Mouse (Mus musculus) MEL (cell line): Measurements from ENCODE around the gene Axin2. TPM values are rescaled to one million over a fixed set of nuclear protein-coding genes. Genes with fewer than 3 reads are reported as not detected.

Experiments
- DNase-seq: peaks from one replicate; pipeline ENCODE4 v3.0.0; 2011; ENCODE audit warnings: low read depth, low spot score
- H3K27ac ChIP-seq: 2 replicates; pipeline ENCODE4 v1.5.1; 2012; ENCODE audit warnings: low read depth, mild to moderate bottlenecking, control low read depth, low read length, moderate library complexity; ENCODE audit not compliant: control insufficient read depth
- H3K27me3 ChIP-seq, 2 experiments: fragments of 150-350 bp in 1 of 2; sonication (generic) in 1 of 2; 2 replicates each; pipeline ENCODE4 v1.6.1; 2012; ENCODE audit warnings: low read length in 2 of 2, mild to moderate bottlenecking in 2 of 2, improper control_type of control experiment in 1 of 2, moderate library complexity in 1 of 2; ENCODE audit not compliant: insufficient read depth in 2 of 2, control insufficient read depth in 1 of 2
- H3K36me3 ChIP-seq, 2 experiments: 2 replicates each; pipeline ENCODE4 v1.6.1; 2012 to 2014; ENCODE audit warnings: low read length in 2 of 2, improper control_type of control experiment in 1 of 2, inconsistent platforms in 1 of 2, mild to moderate bottlenecking in 1 of 2; ENCODE audit not compliant: insufficient read depth in 2 of 2, control insufficient read depth in 1 of 2
- H3K4me1 ChIP-seq, 2 experiments: fragments of 150-350 bp in 1 of 2; sonication (generic) in 1 of 2; 2 replicates each; pipeline ENCODE4 v1.6.1; 2012; ENCODE audit warnings: low read length in 2 of 2, improper control_type of control experiment in 1 of 2, mild to moderate bottlenecking in 1 of 2; ENCODE audit not compliant: insufficient read depth in 2 of 2, control insufficient read depth in 1 of 2
- H3K4me3 ChIP-seq, 2 experiments: fragments of 150-350 bp in 1 of 2; sonication (generic) in 1 of 2; 2 replicates each; pipeline ENCODE4 v1.5.1; 2012; ENCODE audit warnings: low read depth in 2 of 2, low read length in 2 of 2, mild to moderate bottlenecking in 2 of 2, moderate library complexity in 2 of 2, control low read depth in 1 of 2, improper control_type of control experiment in 1 of 2; ENCODE audit not compliant: control insufficient read depth in 1 of 2, insufficient read depth in 1 of 2
- H3K79me2 ChIP-seq: 2 replicates; pipeline ENCODE4 v1.6.1; 2012; ENCODE audit warnings: mild to moderate bottlenecking, low read length, moderate library complexity; ENCODE audit not compliant: control insufficient read depth, poor library complexity, insufficient read depth
- H3K9ac ChIP-seq: 2 replicates; pipeline ENCODE4 v1.6.1; 2012; ENCODE audit warnings: low read depth, mild to moderate bottlenecking, control low read depth, low read length, moderate library complexity; ENCODE audit not compliant: control insufficient read depth, poor library complexity, severe bottlenecking
- H3K9me3 ChIP-seq: fragments of 150-350 bp; sonication (generic); replicated peaks from 2 replicates; pipeline ENCODE4 v1.6.1; 2012; ENCODE audit warnings: mild to moderate bottlenecking, low read length, improper control_type of control experiment, moderate library complexity; ENCODE audit not compliant: insufficient read depth
- CHD1 ChIP-seq: IDR thresholded peaks from 2 replicates; pipeline ENCODE4 v1.6.1; 2012; ENCODE audit warnings: low read depth, mild to moderate bottlenecking, inconsistent platforms, low read length, improper control_type of control experiment
- E2F4 ChIP-seq: IDR thresholded peaks from 2 replicates; pipeline ENCODE4 v1.6.1; 2011; ENCODE audit warnings: low read depth, low read length, improper control_type of control experiment, borderline replicate concordance
- ELF1 ChIP-seq: IDR thresholded peaks from 2 replicates; pipeline ENCODE4 v1.6.1; 2014; ENCODE audit warnings: low read depth, mild to moderate bottlenecking, inconsistent platforms, low read length, improper control_type of control experiment, moderate library complexity
- EP300 ChIP-seq, 2 experiments: IDR thresholded peaks; 2 replicates each; pipeline ENCODE4 v1.6.1; 2011; ENCODE audit warnings: improper control_type of control experiment in 2 of 2, low read length in 2 of 2, low read depth in 1 of 2, mild to moderate bottlenecking in 1 of 2
- HCFC1 ChIP-seq: IDR thresholded peaks from 2 replicates; pipeline ENCODE4 v1.6.1; 2012; ENCODE audit warnings: low read depth, mild to moderate bottlenecking, inconsistent platforms, low read length, improper control_type of control experiment, moderate library complexity
- MAFK ChIP-seq: IDR thresholded peaks from 2 replicates; pipeline ENCODE4 v1.6.1; 2011; ENCODE audit warnings: low read depth, mild to moderate bottlenecking, low read length, improper control_type of control experiment, borderline replicate concordance
- MEF2A ChIP-seq: IDR thresholded peaks from 2 replicates; pipeline ENCODE4 v1.6.1; 2014; ENCODE audit warnings: low read depth, mild to moderate bottlenecking, inconsistent platforms, low read length, improper control_type of control experiment; ENCODE audit not compliant: poor library complexity, insufficient replicate concordance, severe bottlenecking; ENCODE audit errors: extremely low read depth
- MXI1 ChIP-seq: IDR thresholded peaks from 2 replicates; pipeline ENCODE4 v1.6.1; 2011; ENCODE audit warnings: mild to moderate bottlenecking, low read depth, low read length, improper control_type of control experiment
- MYB ChIP-seq: IDR thresholded peaks from 2 replicates; pipeline ENCODE4 v1.6.1; 2011; ENCODE audit warnings: mild to moderate bottlenecking, low read depth, low read length, improper control_type of control experiment
- MYC ChIP-seq: IDR thresholded peaks from 2 replicates; pipeline ENCODE4 v1.6.1; 2011; ENCODE audit warnings: low read depth, mild to moderate bottlenecking, low read length, improper control_type of control experiment, moderate library complexity
- NRF1 ChIP-seq: IDR thresholded peaks from 2 replicates; pipeline ENCODE4 v1.6.1; 2014; ENCODE audit warnings: low read depth, mild to moderate bottlenecking, inconsistent platforms, low read length, improper control_type of control experiment, moderate library complexity; ENCODE audit not compliant: poor library complexity, insufficient read depth, severe bottlenecking
- POLR2A ChIP-seq, 2 experiments: IDR thresholded peaks; 2 replicates each; pipeline ENCODE4 v1.6.1; 2011 to 2012; ENCODE audit warnings: low read length in 2 of 2, mild to moderate bottlenecking in 2 of 2, control low read depth in 1 of 2, improper control_type of control experiment in 1 of 2, low read depth in 1 of 2, moderate library complexity in 1 of 2; ENCODE audit not compliant: control insufficient read depth in 1 of 2, insufficient read depth in 1 of 2, poor library complexity in 1 of 2
- RAD21 ChIP-seq: IDR thresholded peaks from 2 replicates; pipeline ENCODE4 v1.6.1; 2011; ENCODE audit warnings: mild to moderate bottlenecking, low read depth, low read length, improper control_type of control experiment
- RCOR1 ChIP-seq: IDR thresholded peaks from 2 replicates; pipeline ENCODE4 v1.6.1; 2012; ENCODE audit warnings: low read depth, mild to moderate bottlenecking, inconsistent platforms, low read length, improper control_type of control experiment
- SIN3A ChIP-seq: IDR thresholded peaks from 2 replicates; pipeline ENCODE4 v1.6.1; 2012; ENCODE audit warnings: low read length, improper control_type of control experiment, inconsistent platforms
- SMC3 ChIP-seq: IDR thresholded peaks from 2 replicates; pipeline ENCODE4 v1.6.1; 2011; ENCODE audit warnings: low read depth, low read length, improper control_type of control experiment
- TCF12 ChIP-seq: IDR thresholded peaks from 2 replicates; pipeline ENCODE4 v1.6.1; 2014; ENCODE audit warnings: low read depth, mild to moderate bottlenecking, inconsistent platforms, low read length, improper control_type of control experiment, moderate library complexity
- USF1 ChIP-seq: IDR thresholded peaks from 2 replicates; pipeline ENCODE4 v1.6.1; 2014; ENCODE audit warnings: low read depth, mild to moderate bottlenecking, inconsistent platforms, low read length, improper control_type of control experiment, moderate library complexity
- ZKSCAN1 ChIP-seq: IDR thresholded peaks from 2 replicates; pipeline ENCODE4 v1.6.1; 2012; ENCODE audit warnings: low read depth, mild to moderate bottlenecking, inconsistent platforms, low read length, improper control_type of control experiment, moderate library complexity
- ZMIZ1 ChIP-seq: IDR thresholded peaks from 2 replicates; pipeline ENCODE4 v1.6.1; 2012; ENCODE audit warnings: low read depth, mild to moderate bottlenecking, inconsistent platforms, low read length, improper control_type of control experiment, moderate library complexity
- ZNF384 ChIP-seq: IDR thresholded peaks from 2 replicates; pipeline ENCODE4 v1.6.1; 2012; ENCODE audit warnings: low read depth, mild to moderate bottlenecking, inconsistent platforms, low read length, improper control_type of control experiment
- polyA plus RNA-seq, 2 experiments: library from polyadenylated mRNA; stranded (reverse) in 1 of 2; unstranded in 1 of 2; fragments of >175 nt in 1 of 2; fragments of >200 nt in 1 of 2; gene quantifications; 2 replicates each; pipeline versions ENCODE4 v1.2.1 to v1.2.4; 2012; ENCODE audit warnings: low replicate concordance in 2 of 2, low read depth in 1 of 2; ENCODE audit not compliant: insufficient read length in 2 of 2, insufficient read depth in 1 of 2, missing spikeins in 1 of 2
- total RNA-seq: library from RNA; depleted of rRNA; stranded (reverse); fragments of 300-350 nt; gene quantifications from 2 replicates; pipeline ENCODE4 v1.2.3, GENCODE M21; 2012

Axin2 gene
- total and polyA plus RNA-seq, 3 experiments, result not detected

DNA sequence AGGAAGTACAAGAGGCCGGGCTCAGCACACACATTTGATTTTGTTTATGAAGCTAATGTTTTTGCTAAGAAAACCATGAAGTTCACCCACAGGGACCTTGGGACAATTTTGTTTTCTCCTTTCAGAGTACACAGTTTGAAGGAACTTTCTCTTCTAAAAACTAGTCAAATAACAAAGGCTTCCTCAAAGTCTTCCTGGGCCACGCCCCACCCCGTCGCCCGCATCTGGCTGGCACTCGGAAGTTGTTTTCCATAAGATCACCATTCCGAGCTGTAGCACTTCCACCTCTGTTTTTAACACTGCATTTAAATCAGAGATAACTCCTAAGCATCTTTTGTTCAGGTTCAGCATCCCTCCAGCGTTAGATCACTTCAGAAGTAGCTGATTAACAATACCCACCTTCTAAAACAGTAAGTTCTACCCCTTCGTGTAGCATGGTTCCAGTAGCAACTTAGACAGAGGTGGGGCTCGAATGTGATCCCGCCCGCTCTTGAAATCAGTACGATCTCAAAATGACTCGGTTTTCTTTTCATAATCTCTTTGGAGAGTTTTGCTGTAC, 9.7 kb upstream of the Axin2 start:
- no peak for DNase-seq
- H3K27me3 ChIP-seq, result no peaks in the 10 kb centered on the region
- no peak overlapping the region for H3K4me3 ChIP-seq
- H3K4me1 ChIP-seq, result no peaks in the 10 kb centered on the region
- no peaks in the 10 kb centered on the region for H3K9me3 ChIP-seq
- H3K27ac ChIP-seq, result no peak overlapping the region
- H3K9ac ChIP-seq, result no peak overlapping the region
- no peaks in the 10 kb centered on the region for H3K36me3 ChIP-seq
- TF ChIP-seq RCOR1, result no peak
- TF ChIP-seq SMC3, result no peak
- TF ChIP-seq ZNF384, result no peak
- TF ChIP-seq RAD21, result no peak
- no peak for TF ChIP-seq MYB
- TF ChIP-seq MAFK, result no peak
- TF ChIP-seq MEF2A, result no peak
- TF ChIP-seq ELF1, result no peak
- no peak for TF ChIP-seq EP300 (IDR thresholded peaks at IDR 0.05; ENCODE audit: low read depth in 1 of 2, low read length in 2 of 2)
- TF ChIP-seq USF1, result no peak
- TF ChIP-seq ZKSCAN1, result no peak
- H3K79me2 ChIP-seq, result no peaks in the 10 kb centered on the region

DNA sequence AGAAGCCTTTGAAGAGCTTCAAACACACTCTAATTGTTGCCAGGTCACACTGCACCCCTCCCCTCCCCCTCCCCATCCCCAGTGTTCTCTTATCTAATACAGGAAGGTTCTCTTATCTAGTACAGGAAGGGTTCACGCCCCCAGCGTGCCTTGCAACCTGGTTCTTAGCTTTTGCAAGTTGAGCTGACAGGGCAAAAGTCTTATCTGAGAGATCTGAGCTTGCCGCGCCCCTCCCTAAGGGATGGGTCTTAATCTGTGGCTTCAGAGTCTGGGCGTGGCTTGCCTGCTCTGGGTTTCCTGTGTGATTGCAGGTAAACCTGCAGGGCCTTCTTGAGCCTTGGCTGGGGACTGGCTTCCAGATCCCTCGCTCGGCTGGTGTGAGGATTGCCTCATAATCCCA, 9.2 kb upstream of the Axin2 start:
- H3K27ac ChIP-seq, result no peak overlapping the region
- no peaks in the 10 kb centered on the region for H3K27me3 ChIP-seq
- H3K9me3 ChIP-seq, result no peaks in the 10 kb centered on the region
- no peak overlapping the region for H3K4me3 ChIP-seq
- no peak for DNase-seq
- no peaks in the 10 kb centered on the region for H3K79me2 ChIP-seq
- TF ChIP-seq RAD21 (no peak), SMC3 (no peak), TCF12 (no peak), CHD1 (no peak), MYB (no peak), MXI1 (no peak)
- H3K36me3 ChIP-seq, result no peaks in the 10 kb centered on the region
- H3K9ac ChIP-seq, result no peak overlapping the region
- no peaks in the 10 kb centered on the region for H3K4me1 ChIP-seq

DNA sequence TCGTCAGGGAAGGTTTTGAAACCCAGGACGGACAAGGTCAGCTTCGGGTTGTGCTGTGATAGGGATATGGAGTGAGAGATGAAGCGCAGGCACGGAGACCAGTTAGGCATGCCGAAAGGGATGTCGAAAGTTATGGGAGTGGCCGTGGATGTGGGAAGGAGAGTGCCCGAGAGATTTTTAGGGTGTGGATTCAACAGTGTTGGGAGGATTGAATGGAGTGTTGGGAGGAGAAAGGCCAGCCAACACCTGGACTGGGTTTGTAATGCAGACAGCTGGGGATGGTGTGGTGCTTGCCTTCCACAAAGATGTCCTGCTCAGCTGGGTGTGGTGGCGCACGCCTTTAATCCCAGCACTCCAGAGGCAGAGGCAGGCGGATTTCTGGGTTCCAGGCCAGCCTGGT, 8.0 kb upstream of the Axin2 start:
- Histone ChIP-seq H3K4me1 (no peaks in the 10 kb centered on the region), H3K79me2 (no peaks in the 10 kb centered on the region), H3K4me3 (no peak overlapping the region), H3K27me3 (no peaks in the 10 kb centered on the region), H3K36me3 (no peaks in the 10 kb centered on the region), H3K9me3 (no peaks in the 10 kb centered on the region), H3K27ac (no peak overlapping the region), H3K9ac (no peak overlapping the region)
- DNase-seq, result no peak
- TF ChIP-seq HCFC1 (no peak), ZKSCAN1 (no peak), CHD1 (no peak), USF1 (no peak), POLR2A (IDR thresholded peaks at IDR 0.05; ENCODE audit: control insufficient read depth in 1 of 2, insufficient read depth in 1 of 2, low read depth in 1 of 2, low read length in 2 of 2, poor library complexity in 1 of 2) (no peak), E2F4 (no peak), MYC (no peak), ZMIZ1 (no peak), NRF1 (no peak), SIN3A (no peak)
- TF ChIP-seq, all 39 proteins: peak for 0
